Mouse (Mus musculus) liver, adult 2 months (tissue): ENCODE measurements around the gene Kank4.

ENCODE experiments used
- CTCF ChIP-seq: fragments of 200-500 bp; IDR thresholded peaks from 2 replicates; pipeline ENCODE4 v1.5.1; 2011; ENCODE audit warnings: low read depth, low read length, control low read depth
- POLR2A ChIP-seq: fragments of 200-500 bp; IDR thresholded peaks from 2 replicates; pipeline ENCODE4 v1.6.1; 2011; ENCODE audit warnings: low read length, control low read depth; ENCODE audit not compliant: insufficient read depth; ENCODE audit errors: extremely low read depth

- TF ChIP-seq CTCF (no peak), POLR2A (no peak)
Observed at GRCm38 (mm10) chr4:98843906-98844597, 26.7 kb upstream of the Kank4 start.
